Mouse (Mus musculus) B cell, adult (primary cell): ENCODE measurements around the gene Gbp9. TPM values are rescaled to one million over a fixed set of nuclear protein-coding genes. Genes with fewer than 3 reads are reported as not detected.

Experiments used
- total RNA-seq: library from RNA; stranded (reverse); gene quantifications from 4 replicates; pipeline ENCODE4 v1.2.4, GENCODE M21; 2023; ENCODE audit not compliant: inconsistent age

Gene Gbp9
- 88.6 to 117 TPM (median 110 TPM) in 4 replicates for total RNA-seq

DNA sequence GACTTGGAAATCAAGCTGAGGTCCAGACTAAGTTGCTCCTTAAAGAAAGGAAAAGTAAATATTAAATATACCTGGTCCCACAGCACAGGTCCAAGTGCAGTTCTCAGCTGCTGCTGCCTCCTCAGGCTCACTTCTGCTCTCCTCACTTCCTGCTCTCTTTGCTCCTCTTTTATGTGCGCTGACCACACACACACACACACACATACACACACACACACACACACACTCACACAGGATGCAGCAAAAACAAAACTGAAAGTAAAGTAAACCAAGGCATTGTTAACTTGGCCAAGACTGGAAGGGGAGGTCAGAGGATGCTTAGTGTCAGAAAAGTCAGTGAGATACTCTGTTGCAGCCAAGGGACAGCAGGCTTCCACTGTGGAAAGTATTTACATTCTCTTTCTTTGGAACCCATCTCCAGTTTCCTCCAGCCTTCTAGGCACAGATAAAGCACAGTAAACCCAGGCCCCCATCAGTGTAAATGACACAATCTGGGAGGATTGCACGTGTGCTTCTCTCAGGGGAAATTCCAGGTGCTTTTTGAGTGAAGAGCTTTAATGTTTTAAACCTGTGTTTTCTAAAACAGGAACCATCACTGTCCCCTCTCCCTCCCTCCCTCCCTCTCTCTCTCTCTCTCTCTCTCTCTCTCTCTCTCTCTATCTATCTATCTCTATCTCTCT, at the start of gene Gbp9, which contains the start of the genes Gbp8 and Gbp4:
TSS of gene Gbp9 (minus strand) at position 131 of the 680 bp plus-strand sequence.
TSS of gene Gbp8 (minus strand) at position 132 of the 680 bp plus-strand sequence.
TSS of gene Gbp4 (minus strand) at position 178 of the 680 bp plus-strand sequence.

Other genes starting within 250 kb of the Gbp9 start
- 9.1 to 10.0 TPM (median 9.4 TPM) in 4 replicates for gene Abcg3, start 156.8 kb downstream of the Gbp9 start, total RNA-seq
- gene Gbp8, start within 50 bp of the Gbp9 start, total RNA-seq, result 16.5 to 20.5 TPM (median 19.0 TPM) in 4 replicates
- 71.6 to 100 TPM (median 77.2 TPM) in 4 replicates for gene Gbp4, start within 50 bp of the Gbp9 start, total RNA-seq
- gene Gbp10, start 100.0 kb upstream of the Gbp9 start, total RNA-seq, result 0.32 to 2.9 TPM (median 1.6 TPM) in 4 replicates
- gene Gm43302, start 154.2 kb upstream of the Gbp9 start, total RNA-seq, result 0.45 TPM in 1 of 4 replicates, not detected in the others
- 2.4 to 5.2 TPM (median 4.0 TPM) in 4 replicates for gene Gbp6, start 154.2 kb upstream of the Gbp9 start, total RNA-seq